Mouse (Mus musculus) kidney, adult 2 months (tissue): ENCODE data around the gene Spcs3.

Experiments
- CTCF ChIP-seq: fragments of 200-500 bp; conservative IDR thresholded peaks from 2 replicates; pipeline ENCODE4 v1.5.1; 2011; ENCODE audit warnings: low read depth, mild to moderate bottlenecking, control low read depth, low read length, moderate library complexity, mixed read lengths; ENCODE audit not compliant: insufficient read depth, insufficient read length
- POLR2A ChIP-seq: fragments of 200-500 bp; IDR thresholded peaks from one replicate; pipeline ENCODE4 v1.6.1; 2011; ENCODE audit warnings: low read depth, low read length, control low read depth

DNA sequence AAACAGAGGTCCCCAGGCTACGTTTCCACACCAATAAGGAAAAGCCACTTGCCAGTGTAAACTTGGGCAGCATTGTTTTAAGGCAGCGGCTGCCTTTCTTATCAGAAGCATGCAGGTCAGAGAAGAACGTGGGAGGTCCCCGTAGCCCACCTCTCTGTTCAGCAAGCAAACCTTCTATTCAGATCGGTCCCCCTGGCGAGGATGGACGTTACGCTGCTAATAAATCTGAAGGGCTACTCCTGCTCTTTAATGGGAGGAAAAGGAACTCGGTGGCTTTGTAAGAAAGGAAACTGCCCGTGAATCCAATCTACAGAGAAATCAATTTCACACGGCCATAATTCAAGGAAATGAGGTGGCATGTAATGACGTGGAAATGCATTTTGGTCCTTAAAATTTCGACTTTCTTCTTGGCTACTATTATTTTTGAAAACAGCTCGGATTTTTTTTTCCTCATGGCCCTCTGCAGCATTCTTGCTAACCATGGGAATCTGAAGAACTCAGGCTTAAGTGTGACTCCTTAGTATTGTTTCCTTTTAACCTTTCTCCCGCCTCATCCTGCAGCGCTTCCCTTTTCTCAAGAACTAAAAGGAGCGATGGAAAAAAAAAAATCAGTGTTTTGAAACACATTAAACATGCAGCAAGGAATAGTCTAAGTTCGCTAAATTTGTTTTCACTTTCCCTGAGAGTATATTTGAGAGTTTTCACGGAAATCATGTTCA, 43.1 kb downstream of the Spcs3 start:
- TF ChIP-seq POLR2A (no peak), CTCF (no peak)
